Mouse (Mus musculus) ES-E14 (cell line): ENCODE measurements around the gene Phykpl.

ENCODE experiments used
- CHD2 ChIP-seq: IDR thresholded peaks from 2 replicates; pipeline ENCODE4 v1.6.1; 2014; ENCODE audit warnings: mild to moderate bottlenecking, low read depth, low read length, inconsistent platforms
- HCFC1 ChIP-seq: IDR thresholded peaks from 2 replicates; pipeline ENCODE4 v1.6.1; 2012; ENCODE audit warnings: low read length, inconsistent platforms, borderline replicate concordance; ENCODE audit not compliant: insufficient read depth
- MAFK ChIP-seq: IDR thresholded peaks from 2 replicates; pipeline ENCODE4 v1.6.1; 2014; ENCODE audit warnings: mild to moderate bottlenecking, low read depth, low read length, inconsistent platforms; ENCODE audit not compliant: insufficient read depth
- ZC3H11A ChIP-seq: IDR thresholded peaks from 2 replicates; pipeline ENCODE4 v1.6.1; 2012; ENCODE audit warnings: low read depth, mild to moderate bottlenecking, inconsistent platforms, low read length, borderline replicate concordance
- ZNF384 ChIP-seq: IDR thresholded peaks from 2 replicates; pipeline ENCODE4 v1.6.1; 2012; ENCODE audit warnings: low read depth, low read length, inconsistent platforms

DNA sequence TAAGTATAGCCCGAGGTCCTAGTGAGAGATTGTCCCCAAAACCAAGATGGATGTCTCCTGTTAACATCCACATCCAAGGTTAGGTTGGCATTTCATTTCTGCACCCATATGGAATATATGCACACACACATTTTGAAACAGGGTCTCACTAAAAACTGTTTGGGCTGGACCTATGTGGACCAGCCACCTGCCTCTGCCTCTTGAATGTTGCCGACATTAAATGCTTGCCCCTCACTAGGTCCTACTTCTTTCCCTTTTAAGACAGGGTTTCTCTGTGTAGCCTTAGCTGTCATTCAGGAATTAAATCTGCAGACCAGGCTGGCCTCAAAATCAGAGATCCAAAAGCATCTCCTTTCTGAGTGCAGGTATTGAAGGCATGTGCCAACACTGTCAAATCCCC, 13.0 kb downstream of the Phykpl start:
- TF ChIP-seq MAFK (no peak), CHD2 (no peak; the same call in 1 of the 2 replicates), ZC3H11A (no peak), ZNF384 (no peak), HCFC1 (no peak)
